Mouse (Mus musculus) bone marrow, adult 2 months (tissue): ENCODE measurements at regions not wholly inside any gene's neighbourhood (a gene's known extent, or its start where the extent isn't known, plus 50 kb on each side); places are given as distances from the start of the nearest gene placed in this dataset.

ENCODE experiments used
- H3K27ac ChIP-seq: fragments of 200-500 bp; 2 replicates; pipeline ENCODE4 v1.5.1; 2012; ENCODE audit warnings: low read depth, mild to moderate bottlenecking, control low read depth, inconsistent platforms, low read length; ENCODE audit not compliant: control insufficient read depth, poor library complexity, insufficient read depth
- H3K4me1 ChIP-seq: fragments of 200-500 bp; 2 replicates; pipeline ENCODE4 v1.6.1; 2011; ENCODE audit warnings: low read length; ENCODE audit not compliant: control insufficient read depth, insufficient read depth
- H3K4me3 ChIP-seq: fragments of 200-500 bp; replicated peaks from 2 replicates; pipeline ENCODE3; 2011; ENCODE audit warnings: mild to moderate bottlenecking, low read depth, low read length, control low read depth; ENCODE audit not compliant: control insufficient read depth
- CTCF ChIP-seq: fragments of 200-500 bp; IDR thresholded peaks from 2 replicates; pipeline ENCODE4 v1.5.1; 2011; ENCODE audit warnings: low read length, control low read depth; ENCODE audit not compliant: control insufficient read depth, insufficient read depth
- POLR2A ChIP-seq: fragments of 200-500 bp; IDR thresholded peaks from 2 replicates; pipeline ENCODE4 v1.6.1; 2011; ENCODE audit warnings: low read depth, mild to moderate bottlenecking, control low read depth, low read length, borderline replicate concordance; ENCODE audit not compliant: control insufficient read depth
- whole genome bisulfite sequencing: fragments of 180-500 bp; shearing (Covaris S2); methylation state at CpG from one replicate; pipeline ENCODE4 v1.1.7; 2018; 5-methylcytosine and 5-hydroxymethylcytosine counted together

DNA sequence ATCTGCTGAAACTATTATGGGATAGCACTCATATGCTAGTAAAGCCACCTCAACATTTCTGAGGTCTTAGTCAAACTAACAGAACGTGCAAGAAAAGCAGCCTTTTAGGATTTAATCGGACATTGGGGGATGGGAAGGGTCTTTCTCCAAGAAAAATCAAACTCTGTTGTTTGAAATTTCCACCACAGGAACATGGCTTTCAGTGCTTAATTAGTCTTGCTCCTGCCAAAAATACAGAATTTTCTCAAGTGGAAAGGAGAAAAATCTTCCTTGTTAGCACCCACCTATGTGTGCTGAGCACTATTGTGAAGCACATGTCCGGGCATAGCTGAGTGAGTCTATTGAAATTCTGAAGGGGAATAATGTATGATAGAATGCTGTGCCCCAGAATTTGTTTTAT, 1470.0 kb downstream of the Slc22a22 start:
- Histone ChIP-seq H3K4me1 (no peaks in the 10 kb centered on the region; the same call in 1 of the 2 replicates), H3K27ac (no peak overlapping the region), H3K4me3 (no peak overlapping the region)
- TF ChIP-seq CTCF (no peak), POLR2A (no peak)
- 82% methylated on average over 3 of the region's 3 CpGs for WGBS

DNA sequence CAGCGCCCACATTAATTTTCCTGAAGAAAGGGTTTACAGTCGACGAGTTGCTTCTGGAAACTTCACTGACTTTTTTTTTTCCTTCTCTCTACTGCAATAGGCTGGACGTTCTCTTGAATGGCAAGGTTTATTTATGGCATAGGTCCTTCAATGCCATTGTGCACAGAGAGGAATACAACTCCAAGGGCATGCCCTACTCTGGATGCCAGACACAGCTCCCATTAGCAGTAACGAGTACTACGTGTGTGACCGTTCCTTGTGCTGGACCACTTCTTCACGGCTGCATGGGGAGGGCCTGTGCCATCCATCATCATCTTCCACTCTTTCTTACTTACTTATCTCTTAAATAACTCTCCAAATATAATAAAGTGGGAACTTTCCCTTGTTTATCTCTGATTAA, 1472.1 kb downstream of the Slc22a22 start:
- Histone ChIP-seq H3K27ac (no peak overlapping the region), H3K4me1 (no peaks in the 10 kb centered on the region; the same call in 1 of the 2 replicates), H3K4me3 (no peak overlapping the region)
- no peak for TF ChIP-seq CTCF
- no peak for TF ChIP-seq POLR2A
- 78% methylated on average over 8 of the region's 8 CpGs for WGBS

GRCm38 (mm10) chr15:56003921-56004320, 1473.5 kb downstream of the Slc22a22 start:
- 80% methylated on average over 3 of the region's 3 CpGs for WGBS
- TF ChIP-seq CTCF (no peak), POLR2A (no peak)
- Histone ChIP-seq H3K27ac (no peak overlapping the region), H3K4me1 (no peaks in the 10 kb centered on the region; the same call in 1 of the 2 replicates), H3K4me3 (no peak overlapping the region)

DNA sequence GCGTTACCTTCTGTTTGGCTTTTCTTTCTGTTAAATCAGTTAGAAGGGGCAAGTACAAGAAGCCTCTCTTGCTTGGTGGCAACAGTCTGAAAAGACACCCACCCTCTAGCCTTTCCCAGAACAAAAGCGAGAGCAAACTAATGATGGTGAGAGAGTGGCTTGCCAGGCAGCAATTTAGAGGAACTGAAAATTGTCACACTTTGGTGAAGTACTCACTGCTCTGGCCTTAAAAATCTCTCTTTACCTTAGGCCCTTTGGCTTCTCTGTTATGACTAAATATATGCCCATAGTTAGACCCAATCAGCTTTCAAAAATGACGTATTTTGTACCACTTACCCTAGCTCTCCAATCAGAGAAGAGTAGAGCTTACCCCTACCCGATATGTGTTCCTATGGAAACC, 1477.8 kb downstream of the Slc22a22 start:
- no peak overlapping the region for H3K4me3 ChIP-seq
- no peak for TF ChIP-seq CTCF
- TF ChIP-seq POLR2A: no peak
- no peak overlapping the region for H3K27ac ChIP-seq
- WGBS: 73% methylated on average over 4 of the region's 4 CpGs
- H3K4me1 ChIP-seq: no peaks in the 10 kb centered on the region

GRCm38 (mm10) chr15:55997977-55998376, 1479.4 kb downstream of the Slc22a22 start:
- 48% methylated on average over 4 of the region's 4 CpGs for WGBS
- no peak overlapping the region for H3K4me3 ChIP-seq
- H3K4me1 ChIP-seq: no peaks in the 10 kb centered on the region
- no peak overlapping the region for H3K27ac ChIP-seq
- TF ChIP-seq CTCF: no peak
- TF ChIP-seq POLR2A: no peak

DNA sequence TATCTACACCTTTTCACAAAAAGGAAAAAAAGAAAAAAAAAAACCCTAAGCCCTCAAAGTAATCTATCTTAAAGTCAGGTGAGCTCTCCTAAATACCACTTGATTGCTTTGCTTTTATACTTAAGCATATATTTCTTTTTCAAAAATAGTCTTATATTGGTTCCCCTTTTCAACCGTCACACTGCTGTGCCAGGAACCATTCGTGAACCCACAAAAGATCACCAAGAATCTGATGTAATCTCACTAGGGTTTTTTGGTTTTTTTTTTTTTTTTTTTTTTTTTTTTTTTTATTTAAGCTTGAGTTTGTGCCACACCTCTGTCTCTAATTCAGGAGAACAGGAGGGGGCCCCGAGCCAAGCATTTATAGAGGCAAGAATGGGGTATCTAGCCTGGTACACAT, 1482.7 kb downstream of the Slc22a22 start:
- Histone ChIP-seq H3K27ac (no peak overlapping the region), H3K4me3 (no peak overlapping the region), H3K4me1 (no peaks in the 10 kb centered on the region)
- 13% methylated on average over 3 of the region's 3 CpGs for WGBS
- TF ChIP-seq CTCF (no peak), POLR2A (no peak)

- Histone ChIP-seq H3K27ac (no peak overlapping the region), H3K4me1 (no peaks in the 10 kb centered on the region), H3K4me3 (no peak overlapping the region)
- TF ChIP-seq CTCF (no peak), POLR2A (no peak)
- WGBS: 83% methylated on average over 14 of the region's 14 CpGs
Measured at GRCm38 (mm10) chr15:55975843-55976242, 1501.6 kb downstream of the Slc22a22 start.

DNA sequence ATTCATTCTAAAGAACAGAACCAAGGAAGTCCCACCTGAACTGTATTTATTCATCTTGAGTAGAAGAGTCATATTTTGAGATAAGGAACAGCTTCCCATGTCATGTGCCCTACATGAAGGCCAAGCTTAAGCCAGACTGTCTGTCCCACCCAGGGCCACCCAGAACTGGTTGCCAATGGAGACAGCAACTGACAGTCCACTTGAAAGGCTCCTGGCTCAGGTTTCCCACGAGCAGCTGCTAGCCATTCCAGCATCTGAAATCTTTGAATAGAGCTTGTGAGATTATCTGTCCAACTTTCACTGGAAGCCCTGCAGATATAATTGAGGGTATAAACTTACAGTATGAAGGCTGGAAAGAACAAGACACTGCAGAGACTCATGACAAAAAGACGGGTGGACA, 1510.6 kb downstream of the Slc22a22 start:
- Histone ChIP-seq H3K4me3 (no peak overlapping the region), H3K4me1 (no peaks in the 10 kb centered on the region), H3K27ac (no peak overlapping the region)
- no peak for TF ChIP-seq CTCF
- TF ChIP-seq POLR2A: no peak
- 67% methylated on average over 2 of the region's 2 CpGs for WGBS

DNA sequence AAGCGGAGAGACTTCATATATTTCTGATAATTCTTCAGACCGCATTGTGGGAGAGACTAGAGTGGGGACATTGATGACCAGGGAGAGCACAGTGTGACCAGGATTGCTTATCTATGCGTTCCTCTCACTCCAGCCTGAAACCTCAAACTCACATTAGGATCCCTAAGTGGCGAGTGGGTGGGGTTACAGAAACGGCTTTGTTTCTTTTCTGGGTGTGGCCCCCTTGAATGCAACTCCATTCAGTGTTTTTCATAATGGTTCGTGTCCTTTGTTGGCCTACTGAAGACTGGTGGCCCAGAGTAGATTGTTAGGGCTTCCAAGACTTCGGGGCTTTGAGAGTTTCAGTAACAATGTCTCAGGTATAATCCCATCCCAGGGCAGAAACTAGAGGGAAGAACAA, 1512.1 kb downstream of the Slc22a22 start:
- WGBS: 68% methylated on average over 7 of the region's 7 CpGs
- H3K4me1 ChIP-seq: no peaks in the 10 kb centered on the region
- no peak overlapping the region for H3K4me3 ChIP-seq
- TF ChIP-seq POLR2A (no peak), CTCF (no peak)
- H3K27ac ChIP-seq: no peak overlapping the region

DNA sequence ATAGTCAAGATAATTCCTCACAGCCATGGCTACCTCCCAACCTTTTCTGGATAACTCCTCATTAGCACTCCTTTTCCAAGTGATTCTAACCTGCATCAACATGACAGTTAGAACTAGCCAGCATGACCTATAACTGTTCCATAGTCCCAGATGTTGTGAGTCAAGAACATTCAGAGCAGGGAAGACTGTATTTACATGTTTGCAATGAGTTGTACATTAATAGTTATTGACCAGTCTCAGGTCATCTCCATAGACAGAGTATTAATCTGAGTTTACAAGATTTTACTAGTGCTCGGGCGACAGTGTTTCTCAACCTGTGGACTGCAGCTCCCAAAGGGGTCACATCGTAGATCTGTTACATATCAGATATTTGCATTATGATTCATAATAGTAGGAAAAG, 1515.3 kb downstream of the Slc22a22 start:
- Histone ChIP-seq H3K4me3 (no peak overlapping the region), H3K4me1 (no peaks in the 10 kb centered on the region), H3K27ac (no peak overlapping the region)
- WGBS: 82% methylated on average over 3 of the region's 3 CpGs
- TF ChIP-seq CTCF: no peak
- TF ChIP-seq POLR2A: no peak
